Mouse (Mus musculus) liver, embryonic 11.5 days (tissue): ENCODE measurements around the gene Stmnd1. TPM values are rescaled to one million over a fixed set of nuclear protein-coding genes. Genes with fewer than 3 reads are reported as not detected.

Experiments used
- ATAC-seq: fragments of 200-750 bp; cut with Nextera tagmentation; replicated peaks from 2 replicates; pipeline ENCODE4 v1.8.0; 2017; ENCODE audit warnings: moderate number of reproducible peaks, mild to moderate bottlenecking, moderate TSS enrichment, moderate library complexity; ENCODE audit not compliant: low FRiP score
- DNase-seq: peaks from one replicate; pipeline ENCODE4 v3.0.0-alpha.2; 2017; ENCODE audit warnings: low spot score
- H3K27ac ChIP-seq: fragments of 300-500 bp; sonication (generic); 2 replicates; pipeline ENCODE4 v1.5.1; 2014; ENCODE audit warnings: mild to moderate bottlenecking, low read depth, low read length, control low read depth
- H3K27me3 ChIP-seq: fragments of 300-500 bp; sonication (generic); replicated peaks from 2 replicates; pipeline ENCODE4 v1.6.1; 2014; ENCODE audit warnings: low read length, mixed read lengths; ENCODE audit not compliant: control insufficient read depth, insufficient read depth
- H3K36me3 ChIP-seq: fragments of 300-500 bp; sonication (generic); 2 replicates; pipeline ENCODE4 v1.6.1; 2014; ENCODE audit warnings: mild to moderate bottlenecking, low read length, moderate library complexity, mixed read lengths; ENCODE audit not compliant: control insufficient read depth, insufficient read depth
- H3K4me1 ChIP-seq: fragments of 300-500 bp; sonication (generic); replicated peaks from 2 replicates; pipeline ENCODE4 v1.6.1; 2014; ENCODE audit warnings: low read length, mixed read lengths; ENCODE audit not compliant: control insufficient read depth, insufficient read depth
- H3K4me2 ChIP-seq: fragments of 300-500 bp; sonication (generic); 2 replicates; pipeline ENCODE4 v1.6.1; 2014; ENCODE audit warnings: mild to moderate bottlenecking, control low read depth, moderate library complexity
- H3K4me3 ChIP-seq: fragments of 300-500 bp; sonication (generic); 2 replicates; pipeline ENCODE4 v1.5.1; 2014; ENCODE audit warnings: low read depth, low read length, control low read depth
- H3K9ac ChIP-seq: fragments of 300-500 bp; sonication (generic); 2 replicates; pipeline ENCODE4 v1.6.1; 2014; ENCODE audit warnings: low read depth, low read length, control low read depth
- H3K9me3 ChIP-seq: fragments of 300-500 bp; sonication (generic); 2 replicates; pipeline ENCODE4 v1.6.1; 2016; ENCODE audit warnings: low read length, inconsistent platforms, mixed read lengths; ENCODE audit not compliant: control insufficient read depth
- WGBS: fragments of 180-500 bp; shearing (Covaris S2); extraction: QIAGEN DNeasy Blood & Tissue Kit; methylation state at CpG from one replicate; pipeline ENCODE4 v1.1.7; 2014; 5-methylcytosine and 5-hydroxymethylcytosine counted together
- polyA plus RNA-seq: library from polyadenylated mRNA; unstranded; fragments of >200 nt; fragmentation: Nextera tagmentation; extraction: Ambion mirVana; gene quantifications from 2 replicates; pipeline ENCODE4 v1.2.1, GENCODE M21; 2014

The Stmnd1 gene
- polyA plus RNA-seq, 1 experiment from 2014 or later, result not detected

DNA sequence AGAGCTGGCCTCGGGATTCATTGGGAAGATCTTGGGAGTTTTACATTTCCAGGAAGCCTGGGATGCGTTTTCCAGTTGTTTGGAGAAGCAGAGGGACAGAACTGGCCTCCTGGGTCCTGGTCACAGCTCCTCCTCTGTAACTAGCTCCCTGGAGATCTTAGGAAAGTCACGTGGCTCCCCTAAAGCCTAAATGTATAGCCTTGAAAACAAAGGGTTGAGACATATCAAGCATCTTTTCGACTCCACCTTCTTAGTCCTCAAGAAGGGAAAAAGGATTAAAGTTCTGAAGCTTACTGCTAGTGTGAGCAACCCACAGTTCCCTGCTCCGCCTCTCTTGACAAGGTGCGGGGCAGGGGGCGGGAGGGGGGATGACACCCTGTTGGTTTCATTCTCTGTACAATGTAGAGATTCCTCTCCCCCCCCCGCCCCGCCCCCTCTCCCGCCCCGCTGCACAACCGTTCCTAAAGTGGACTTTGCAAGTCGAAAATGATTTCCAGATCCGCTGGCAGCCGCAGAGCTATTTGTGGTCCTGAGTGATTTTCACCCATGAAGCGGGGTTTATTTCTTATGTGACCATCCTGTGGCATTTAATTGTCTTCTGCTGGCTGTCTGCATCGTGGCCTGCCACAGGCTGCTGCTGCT lies 589 bp upstream of the Stmnd1 start:
- Histone ChIP-seq H3K4me2 (peak overlapping the region; percentile 49), H3K36me3 (no peaks in the 10 kb centered on the region), H3K9me3 (no peaks in the 10 kb centered on the region), H3K27me3 (no peaks in the 10 kb centered on the region), H3K9ac (no peak overlapping the region), H3K4me1 (peaks cover 8% of the 10 kb centered on the region), H3K4me3 (0 out of 2 replicates have a peak overlapping the region, but pooled peaks have one; percentile 12), H3K27ac (no peak overlapping the region)
- ATAC-seq (no peak), DNase-seq (no peak)
- 17% methylated on average over 17 of the region's 17 CpGs for WGBS

DNA sequence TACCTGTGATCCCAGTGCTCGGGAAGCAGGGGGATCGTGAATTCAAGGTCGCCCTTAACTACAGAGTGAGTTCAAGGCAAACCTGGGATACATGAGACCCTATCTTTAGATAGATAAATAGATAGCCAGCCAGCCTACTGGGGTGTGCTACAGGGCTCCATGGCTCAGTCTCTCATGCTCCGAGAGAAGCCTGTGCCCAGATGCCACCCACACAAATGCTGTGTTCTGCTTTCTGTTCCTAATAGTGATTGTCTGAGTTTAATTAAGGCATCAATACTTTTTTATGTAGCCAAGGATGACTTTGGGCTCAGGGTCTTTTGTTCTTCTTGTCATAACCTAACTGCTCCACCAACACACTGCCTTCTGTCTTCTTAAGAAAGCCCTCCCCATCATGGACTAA lies 2.2 kb downstream of the Stmnd1 start:
- Histone ChIP-seq H3K4me3 (no peak overlapping the region), H3K4me2 (no peak overlapping the region), H3K27ac (no peak overlapping the region), H3K9me3 (no peaks in the 10 kb centered on the region), H3K9ac (no peak overlapping the region), H3K36me3 (no peaks in the 10 kb centered on the region), H3K4me1 (peaks cover 6% of the 10 kb centered on the region), H3K27me3 (no peaks in the 10 kb centered on the region)
- WGBS, result 83% methylated on average over 4 of the region's 4 CpGs
- ATAC-seq, result no peak
- no peak for DNase-seq

- H3K4me1 ChIP-seq, result no peaks in the 10 kb centered on the region
- ATAC-seq (no peak), DNase-seq (no peak)
- H3K27ac ChIP-seq, result no peak overlapping the region
- WGBS, result 84% methylated on average over 2 of the region's 2 CpGs
- H3K9me3 ChIP-seq, result no peaks in the 10 kb centered on the region
- no peaks in the 10 kb centered on the region for H3K27me3 ChIP-seq
- H3K4me3 ChIP-seq, result no peak overlapping the region
- no peaks in the 10 kb centered on the region for H3K36me3 ChIP-seq
- no peak overlapping the region for H3K9ac ChIP-seq
- no peak overlapping the region for H3K4me2 ChIP-seq
These were observed 9.0 kb downstream of the Stmnd1 start for GRCm38 (mm10) chr13:46282543-46282942.

DNA sequence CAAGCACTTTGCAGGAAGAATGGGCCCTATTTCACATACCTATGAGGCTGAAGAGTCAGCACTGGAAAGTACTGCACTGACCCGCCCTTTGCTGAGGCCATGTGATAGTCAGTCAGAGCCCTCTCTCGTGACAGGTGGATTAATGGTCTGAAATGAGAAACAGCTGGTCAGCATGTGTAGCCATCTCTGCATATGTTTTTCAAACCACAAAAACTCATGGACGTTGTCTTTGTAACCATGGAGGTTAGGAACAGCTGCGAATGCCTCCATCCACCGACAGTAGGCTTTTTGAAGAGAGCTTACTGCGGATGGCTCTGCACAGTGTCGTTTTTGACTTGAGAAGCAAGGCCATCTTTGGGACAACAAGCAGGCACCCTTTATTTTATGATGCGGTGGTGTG lies 14.3 kb downstream of the Stmnd1 start:
- Histone ChIP-seq H3K36me3 (no peaks in the 10 kb centered on the region), H3K4me3 (no peak overlapping the region), H3K9me3 (no peaks in the 10 kb centered on the region), H3K4me1 (no peaks in the 10 kb centered on the region), H3K27ac (no peak overlapping the region), H3K4me2 (no peak overlapping the region), H3K27me3 (no peaks in the 10 kb centered on the region), H3K9ac (no peak overlapping the region)
- DNase-seq, result no peak
- no peak for ATAC-seq
- WGBS, result 72% methylated on average over 8 of the region's 8 CpGs

GRCm38 (mm10) chr13:46288372-46288771 lies 14.9 kb downstream of the Stmnd1 start:
- Histone ChIP-seq H3K4me2 (no peak overlapping the region), H3K4me1 (no peaks in the 10 kb centered on the region)
- 85% methylated on average over 5 of the region's 5 CpGs for WGBS

GRCm38 (mm10) chr13:46290537-46290936 lies 17.0 kb downstream of the Stmnd1 start:
- Histone ChIP-seq H3K36me3 (no peaks in the 10 kb centered on the region), H3K4me2 (no peak overlapping the region), H3K9ac (no peak overlapping the region), H3K27me3 (no peaks in the 10 kb centered on the region), H3K4me3 (no peak overlapping the region), H3K27ac (no peak overlapping the region), H3K4me1 (no peaks in the 10 kb centered on the region), H3K9me3 (no peaks in the 10 kb centered on the region)
- DNase-seq (no peak), ATAC-seq (no peak)
- 76% methylated on average over 1 of the region's 1 CpGs for WGBS

More at GRCm38 (mm10) chr13:46288372-46288771, 14.9 kb downstream of the Stmnd1 start:
- Histone ChIP-seq H3K27me3 (no peaks in the 10 kb centered on the region), H3K4me3 (no peak overlapping the region), H3K9me3 (no peaks in the 10 kb centered on the region), H3K36me3 (no peaks in the 10 kb centered on the region), H3K9ac (no peak overlapping the region), H3K27ac (no peak overlapping the region)
- ATAC-seq, result no peak
- no peak for DNase-seq

DNA sequence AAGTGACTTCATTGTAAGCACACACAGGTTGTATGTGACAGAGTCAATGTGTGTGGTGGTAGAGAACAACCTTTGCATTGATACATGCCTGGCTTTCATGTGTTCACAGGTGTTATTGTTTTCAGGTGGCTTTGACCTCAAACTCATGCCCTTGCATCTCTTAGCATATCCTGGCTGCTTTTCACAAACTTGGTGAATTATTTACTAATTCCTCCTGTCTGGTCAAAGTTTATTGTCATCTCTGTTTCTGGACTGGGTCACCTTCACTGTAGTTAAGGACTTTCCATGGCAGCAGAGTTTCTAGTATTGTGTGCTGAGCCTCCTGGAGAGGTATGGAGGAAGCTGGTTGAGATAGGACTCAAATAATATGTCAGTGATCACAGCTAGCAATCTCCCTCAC lies 20.8 kb downstream of the Stmnd1 start:
- Histone ChIP-seq H3K4me3 (no peak overlapping the region), H3K27ac (no peak overlapping the region), H3K27me3 (no peaks in the 10 kb centered on the region), H3K4me1 (no peaks in the 10 kb centered on the region), H3K9me3 (no peaks in the 10 kb centered on the region), H3K9ac (no peak overlapping the region), H3K4me2 (no peak overlapping the region), H3K36me3 (no peaks in the 10 kb centered on the region)
- no peak for DNase-seq
- no peak for ATAC-seq

DNA sequence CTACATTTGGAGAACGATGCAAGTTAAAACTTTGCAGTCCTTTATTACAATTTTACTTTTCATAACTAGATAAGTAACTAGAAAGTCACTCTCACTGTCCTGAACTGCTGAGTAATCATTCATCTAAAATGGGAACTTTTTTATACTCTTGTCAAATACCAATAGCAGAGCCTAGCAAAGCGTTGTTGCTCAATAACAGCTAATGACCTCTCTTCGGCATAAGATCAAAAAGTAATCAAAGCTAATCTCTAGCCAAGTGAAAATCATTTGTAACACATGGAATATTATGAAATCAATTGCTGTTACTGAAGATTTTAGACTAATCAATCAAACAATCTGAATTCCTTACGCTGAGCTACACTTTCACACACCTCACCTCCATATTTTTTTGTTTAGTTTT lies 24.2 kb downstream of the Stmnd1 start:
- WGBS, result 89% methylated on average over 4 of the region's 4 CpGs
- Histone ChIP-seq H3K4me1 (no peaks in the 10 kb centered on the region), H3K27me3 (no peaks in the 10 kb centered on the region), H3K36me3 (no peaks in the 10 kb centered on the region), H3K9ac (no peak overlapping the region), H3K27ac (no peak overlapping the region), H3K9me3 (no peaks in the 10 kb centered on the region), H3K4me2 (no peak overlapping the region), H3K4me3 (no peak overlapping the region)
- ATAC-seq (no peak), DNase-seq (no peak)

GRCm38 (mm10) chr13:46310790-46311189 lies 37.3 kb downstream of the Stmnd1 start:
- no peaks in the 10 kb centered on the region for H3K9me3 ChIP-seq
- no peak for ATAC-seq
- H3K27me3 ChIP-seq, result no peaks in the 10 kb centered on the region
- H3K27ac ChIP-seq, result no peak overlapping the region
- no peaks in the 10 kb centered on the region for H3K36me3 ChIP-seq
- no peak overlapping the region for H3K4me3 ChIP-seq
- DNase-seq, result no peak
- no peak overlapping the region for H3K9ac ChIP-seq
- 49% methylated on average over 10 of the region's 10 CpGs for WGBS
- H3K4me2 ChIP-seq, result no peak overlapping the region
- no peaks in the 10 kb centered on the region for H3K4me1 ChIP-seq
